ENCODE assay signal across 20 mouse cellular contexts in genomic region chr4:100880075-100880474, GRCm38 (mm10).
"Had no signal": no experiment of that assay in that cellular context is flagged by ENCODE, and none has a peak within 500 bp of the region (broad histone marks: within the 10 kb centered on the region; RNA-seq: fewer than 3 reads in every experiment).

No protein-coding gene starts in this region.

- DNase-seq: kidney, adult 9 months; left cerebral cortex, postnatal 4 days; liver, postnatal 0 days; retina, postnatal 1 day; right cerebral cortex, postnatal 25 days; spleen, adult 18-20 months; thymus, adult 2 months; thymus, postnatal 14 days; thymus, postnatal 4 days had no signal

- H3K36me3 ChIP-seq: limb, embryonic 15.5 days; lung, embryonic 15.5 days; midbrain, embryonic 13.5 days; neural tube, embryonic 13.5 days had no signal

- H3K4me2 ChIP-seq: limb, embryonic 12.5 days; limb, embryonic 15.5 days; liver, embryonic 11.5 days; lung, embryonic 15.5 days; midbrain, embryonic 13.5 days; neural tube, embryonic 13.5 days had no signal

- H3K4me3 ChIP-seq: limb, embryonic 12.5 days; limb, embryonic 15.5 days; lung, embryonic 15.5 days; megakaryocyte, embryonic 14.5 days; midbrain, embryonic 10.5 days; midbrain, embryonic 13.5 days; myocyte; neural tube, embryonic 13.5 days had no signal

- H3K4me1 ChIP-seq: megakaryocyte, embryonic 14.5 days had no signal

- H3K27ac ChIP-seq: limb, embryonic 12.5 days; limb, embryonic 15.5 days; liver, embryonic 14.5 days; lung, embryonic 15.5 days; midbrain, embryonic 10.5 days; midbrain, embryonic 13.5 days; neural tube, embryonic 13.5 days had no signal

- H3K9me3 ChIP-seq: limb, embryonic 12.5 days; limb, embryonic 15.5 days; lung, embryonic 15.5 days; megakaryocyte, embryonic 14.5 days; midbrain, embryonic 13.5 days; neural tube, embryonic 13.5 days had no signal

- H3K27me3 ChIP-seq: limb, embryonic 12.5 days; limb, embryonic 15.5 days; lung, embryonic 15.5 days; megakaryocyte, embryonic 14.5 days; midbrain, embryonic 13.5 days; neural tube, embryonic 13.5 days had no signal

- ATAC-seq: liver, postnatal 0 days; midbrain, embryonic 13.5 days; midbrain, embryonic 16.5 days had no signal

- H3K9ac ChIP-seq: limb, embryonic 12.5 days; limb, embryonic 15.5 days; liver, embryonic 14.5 days; liver, postnatal 0 days; lung, embryonic 15.5 days; midbrain, embryonic 13.5 days; neural tube, embryonic 13.5 days had no signal
